Mouse (Mus musculus) megakaryocyte, embryonic 14.5 days (primary cell): ENCODE measurements around the gene Qsox2.

ENCODE experiments used
- FLI1 ChIP-seq: IDR thresholded peaks from 2 replicates; pipeline ENCODE4 v1.6.1; 2012; ENCODE audit warnings: low read length, inconsistent platforms, mixed read lengths
- GATA1 ChIP-seq: IDR thresholded peaks from 3 replicates; pipeline ENCODE4 v1.6.1; 2012; ENCODE audit warnings: mixed read lengths, low read length, inconsistent platforms, borderline replicate concordance

GRCm38 (mm10) chr2:26230253-26230652 is 7.1 kb downstream of the Qsox2 start:
- no peak for TF ChIP-seq GATA1
- no peak for TF ChIP-seq FLI1
